In genomic region chr6:14900579-14901021, GRCm38 (mm10) we compare ENCODE assay signal across 8 mouse cellular contexts. TPM values are rescaled to one million over a fixed set of nuclear protein-coding genes. Genes with fewer than 3 reads are reported as not detected.
DNase-seq lines count a peak whose midpoint lies in the region; ATAC-seq and TF ChIP-seq lines count a peak whose summit lies in the region.

No protein-coding gene starts in this region.

- H3K4me3 ChIP-seq in forebrain, embryonic 10.5 days: peak overlapping the region; percentile 81
- H3K4me3 ChIP-seq in heart, embryonic 14.5 days (ENCODE audit: control insufficient read depth in 1 of 2, insufficient read depth in 1 of 2, low read depth in 1 of 2, low read length in 2 of 2): peak overlapping the region; percentile 64 to 74
- peak overlapping the region; percentile 54 for H3K4me3 ChIP-seq in kidney, postnatal 0 days (replicated peaks; ENCODE audit: low read depth, low read length)
- peak overlapping the region; percentile 55 for H3K4me3 ChIP-seq in liver, embryonic 13.5 days (replicated peaks)
- H3K4me3 ChIP-seq in neural tube, embryonic 14.5 days (ENCODE audit: low read depth, low read length): peak overlapping the region; percentile 68

- DNase-seq in ovary, adult 18-20 months (ENCODE audit: low spot score): peak; percentile 59
- no peak for DNase-seq in ovary, postnatal 14 days (ENCODE audit: low spot score)
- DNase-seq in forebrain, embryonic 10.5 days (ENCODE audit: extremely low spot score, low spot score): peak; percentile 82
- DNase-seq in kidney, postnatal 0 days (ENCODE audit: low spot score): peak; percentile 42
- no peak for DNase-seq in liver, embryonic 13.5 days
- DNase-seq in B cell, adult 2 months: no peak

- peak overlapping the region; percentile 86 for H3K4me2 ChIP-seq in heart, embryonic 14.5 days (ENCODE audit: low read length)
- peak overlapping the region; percentile 94 for H3K4me2 ChIP-seq in kidney, postnatal 0 days (ENCODE audit: low read length)
- peak overlapping the region; percentile 70 for H3K4me2 ChIP-seq in liver, embryonic 13.5 days
- peak overlapping the region; percentile 96 for H3K4me2 ChIP-seq in neural tube, embryonic 14.5 days (ENCODE audit: low read depth, low read length)

- no peaks in the 10 kb centered on the region for H3K9me3 ChIP-seq in forebrain, embryonic 10.5 days
- H3K9me3 ChIP-seq in heart, embryonic 14.5 days (ENCODE audit: control insufficient read depth, low read length): no peaks in the 10 kb centered on the region
- no peaks in the 10 kb centered on the region for H3K9me3 ChIP-seq in kidney, postnatal 0 days (replicated peaks; ENCODE audit: low read length)
- H3K9me3 ChIP-seq in liver, embryonic 13.5 days (replicated peaks): no peaks in the 10 kb centered on the region
- no peaks in the 10 kb centered on the region for H3K9me3 ChIP-seq in neural tube, embryonic 14.5 days (ENCODE audit: control insufficient read depth, low read length)

- under 1% methylated on average over 20 of the region's 20 CpGs for WGBS in forebrain, embryonic 10.5 days
- under 1% methylated on average over 20 of the region's 20 CpGs for WGBS in heart, embryonic 14.5 days
- WGBS in kidney, postnatal 0 days: under 1% methylated on average over 20 of the region's 20 CpGs
- WGBS in liver, embryonic 13.5 days (ENCODE audit: insufficient replicate concordance): 0% methylated on average over 20 of the region's 20 CpGs
- WGBS in neural tube, embryonic 14.5 days: 1% methylated on average over 18 of the region's 20 CpGs

- H3K27me3 ChIP-seq in forebrain, embryonic 10.5 days (ENCODE audit: poor library complexity, severe bottlenecking): peaks cover 32% of the 10 kb centered on the region
- H3K27me3 ChIP-seq in heart, embryonic 14.5 days (ENCODE audit: control insufficient read depth, insufficient read depth, low read length): 0 out of 2 replicates have a peak, but pooled peaks cover 5% of the 10 kb centered on the region
- H3K27me3 ChIP-seq in kidney, postnatal 0 days (ENCODE audit: insufficient read depth, low read length): peaks cover 23% of the 10 kb centered on the region
- peaks cover 63% of the 10 kb centered on the region for H3K27me3 ChIP-seq in liver, embryonic 13.5 days
- H3K27me3 ChIP-seq in neural tube, embryonic 14.5 days (ENCODE audit: control insufficient read depth, insufficient read depth, low read length): peaks cover 14% of the 10 kb centered on the region

- no peak for TF ChIP-seq CTCF in kidney, postnatal 0 days (IDR thresholded peaks at IDR 0.05; ENCODE audit: low read depth)

- H3K9ac ChIP-seq in heart, embryonic 14.5 days (ENCODE audit: low read length): peak overlapping the region; percentile 81
- 0 out of 2 replicates have a peak overlapping the region, but pooled peaks have one; percentile 6 for H3K9ac ChIP-seq in kidney, postnatal 0 days (ENCODE audit: low read depth, low read length)
- no peak overlapping the region for H3K9ac ChIP-seq in liver, embryonic 13.5 days
- peak overlapping the region; percentile 28; the same call in 1 of the 2 replicates for H3K9ac ChIP-seq in neural tube, embryonic 14.5 days (replicated peaks; ENCODE audit: low read depth, low read length)

- peak overlapping the region; percentile 94 for H3K27ac ChIP-seq in forebrain, embryonic 10.5 days
- H3K27ac ChIP-seq in heart, embryonic 14.5 days (replicated peaks in 1 of 2; ENCODE audit: control insufficient read depth in 1 of 2, insufficient read depth in 1 of 2, low read depth in 2 of 2, low read length in 2 of 2): peak overlapping the region; percentile 80 to 82
- no peak overlapping the region for H3K27ac ChIP-seq in kidney, postnatal 0 days
- H3K27ac ChIP-seq in liver, embryonic 13.5 days: no peak overlapping the region
- H3K27ac ChIP-seq in neural tube, embryonic 14.5 days (ENCODE audit: low read depth, low read length): peak overlapping the region; percentile 53; the same call in 1 of the 2 replicates

- peaks cover 60% of the 10 kb centered on the region for H3K4me1 ChIP-seq in forebrain, embryonic 10.5 days
- H3K4me1 ChIP-seq in heart, embryonic 14.5 days (ENCODE audit: control insufficient read depth in 2 of 2, insufficient read depth in 2 of 2, low read length in 2 of 2): peaks cover 5 to 6% of the 10 kb centered on the region in 2 experiments; a peak in 3 of 4 replicates
- H3K4me1 ChIP-seq in kidney, postnatal 0 days (replicated peaks; ENCODE audit: insufficient read depth, low read length): peaks cover 5% of the 10 kb centered on the region; the same call in 1 of the 2 replicates
- peaks cover 11% of the 10 kb centered on the region; the same call in 1 of the 2 replicates for H3K4me1 ChIP-seq in liver, embryonic 13.5 days (replicated peaks)
- H3K4me1 ChIP-seq in neural tube, embryonic 14.5 days (ENCODE audit: control insufficient read depth, insufficient read depth, low read length): peaks cover 13% of the 10 kb centered on the region; the same call in 1 of the 2 replicates

- no peaks in the 10 kb centered on the region for H3K36me3 ChIP-seq in forebrain, embryonic 10.5 days (replicated peaks)
- H3K36me3 ChIP-seq in heart, embryonic 14.5 days (ENCODE audit: control insufficient read depth, insufficient read depth, low read length): no peaks in the 10 kb centered on the region
- no peaks in the 10 kb centered on the region for H3K36me3 ChIP-seq in kidney, postnatal 0 days (ENCODE audit: insufficient read depth, low read length)
- H3K36me3 ChIP-seq in liver, embryonic 13.5 days: no peaks in the 10 kb centered on the region
- no peaks in the 10 kb centered on the region for H3K36me3 ChIP-seq in neural tube, embryonic 14.5 days (ENCODE audit: control insufficient read depth, insufficient read depth, low read length)

- peak; percentile 77 for ATAC-seq in heart, embryonic 14.5 days (ENCODE audit: insufficient number of reproducible peaks, insufficient read depth, low FRiP score, low read depth)
- ATAC-seq in kidney, postnatal 0 days (replicated peaks; ENCODE audit: low FRiP score, low read depth): peak; percentile 52
- ATAC-seq in liver, embryonic 13.5 days (ENCODE audit: low read depth): peak; percentile 61
- ATAC-seq in neural tube, embryonic 14.5 days (ENCODE audit: low read depth): peak; percentile 80

RNA-seq across cellular contexts. Expression of gene Foxp2, which starts 0.5 kb away (rescaled TPM):
- polyA plus RNA-seq in forebrain, embryonic 10.5 days (2016; fragmentation: Nextera tagmentation; extraction: Ambion mirVana): 18.2 and 19.0 TPM in 2 replicates
- 8.0 and 9.5 TPM in 2 replicates for polyA plus RNA-seq in heart, embryonic 14.5 days (2014; fragmentation: Nextera tagmentation; extraction: Ambion mirVana)
- polyA plus RNA-seq in kidney, postnatal 0 days (2015; fragmentation: Nextera tagmentation; extraction: Ambion mirVana): 2.4 and 2.5 TPM in 2 replicates
- 0.58 and 0.65 TPM in 2 replicates for polyA plus RNA-seq in liver, embryonic 13.5 days (2015; fragmentation: Nextera tagmentation; extraction: Ambion mirVana)
- 20.4 and 26.1 TPM in 2 replicates for polyA plus RNA-seq in neural tube, embryonic 14.5 days (2014; fragmentation: Nextera tagmentation; extraction: Ambion mirVana)

Comparison
In these comparisons a context has a peak if more than half of its experiments do, and no peak if none do; other contexts are left out.
1. DNase-seq: peak in ovary, adult 18-20 months (single experiment), forebrain, embryonic 10.5 days (single experiment) and kidney, postnatal 0 days (single experiment); none in ovary, postnatal 14 days (single experiment), liver, embryonic 13.5 days (single experiment) and B cell, adult 2 months (0 of 2).
2. H3K27ac ChIP-seq: peak in forebrain, embryonic 10.5 days (single experiment), heart, embryonic 14.5 days (2 of 2) and neural tube, embryonic 14.5 days (single experiment); none in kidney, postnatal 0 days (single experiment) and liver, embryonic 13.5 days (single experiment).
3. Peak in every context shown above with its lines, with median percentiles within 50 percentile points of each other: H3K4me3 ChIP-seq, ATAC-seq and H3K4me2 ChIP-seq.